Mouse (Mus musculus) c-Kit-positive CD71-negative TER-119-negative erythroid progenitor cells, embryonic 14.5 days (primary cell): ENCODE data around the gene Tfr2.

Experiments used
- DNase-seq: peaks from one replicate; pipeline ENCODE4 v3.0.0-alpha.2; 2013; ENCODE audit warnings: low read depth

Gene Tfr2

DNA sequence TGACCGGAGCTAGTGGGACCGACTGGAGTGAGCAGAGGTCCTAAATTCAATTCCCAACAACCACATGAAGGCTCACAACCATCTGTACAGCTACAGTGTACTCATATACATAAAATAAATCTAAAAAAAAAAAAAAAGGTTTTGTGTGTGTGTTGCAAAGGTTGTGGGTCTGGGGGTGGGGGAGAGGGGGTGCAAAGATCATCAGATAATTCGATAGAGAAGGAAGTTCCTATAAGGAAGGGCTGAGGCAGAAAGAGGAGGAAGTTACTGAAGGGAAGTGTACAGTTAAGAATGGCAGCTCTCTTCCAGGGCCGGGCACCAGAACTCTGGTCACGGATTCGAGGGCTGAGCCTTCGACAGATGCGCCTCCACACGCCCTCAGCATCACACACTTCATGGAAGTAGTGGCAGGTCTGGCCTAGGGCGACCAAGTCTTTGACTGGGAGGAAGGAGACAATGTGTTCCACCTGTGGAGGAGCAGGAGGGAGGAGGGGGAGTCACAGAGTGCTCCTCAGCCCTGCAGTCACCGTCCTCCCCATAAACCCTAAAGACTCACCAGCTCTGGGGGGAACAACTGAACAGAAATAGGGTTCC is 54.4 kb downstream of the Tfr2 start:
- DNase-seq = no peak

DNA sequence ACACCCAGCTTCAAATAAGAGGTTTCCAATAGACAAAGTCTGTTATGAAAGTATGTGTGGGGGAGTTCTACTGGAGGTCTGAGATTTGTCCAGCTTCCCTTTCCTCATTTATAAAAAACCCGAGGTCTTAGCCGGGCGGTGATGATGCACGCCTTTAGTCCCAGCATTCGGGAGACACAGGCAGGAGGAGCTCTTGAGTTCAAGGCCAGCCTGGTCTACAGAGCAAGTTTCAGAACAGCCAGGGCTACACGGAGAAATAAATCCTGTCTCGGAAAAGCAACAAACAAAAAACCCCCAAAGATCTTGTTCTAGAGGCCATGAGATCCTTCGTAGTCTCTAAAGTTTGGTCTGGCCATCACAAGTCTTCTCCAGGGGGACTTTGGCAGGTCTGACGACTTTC is 58.4 kb downstream of the Tfr2 start:
- no peak for DNase-seq

DNA sequence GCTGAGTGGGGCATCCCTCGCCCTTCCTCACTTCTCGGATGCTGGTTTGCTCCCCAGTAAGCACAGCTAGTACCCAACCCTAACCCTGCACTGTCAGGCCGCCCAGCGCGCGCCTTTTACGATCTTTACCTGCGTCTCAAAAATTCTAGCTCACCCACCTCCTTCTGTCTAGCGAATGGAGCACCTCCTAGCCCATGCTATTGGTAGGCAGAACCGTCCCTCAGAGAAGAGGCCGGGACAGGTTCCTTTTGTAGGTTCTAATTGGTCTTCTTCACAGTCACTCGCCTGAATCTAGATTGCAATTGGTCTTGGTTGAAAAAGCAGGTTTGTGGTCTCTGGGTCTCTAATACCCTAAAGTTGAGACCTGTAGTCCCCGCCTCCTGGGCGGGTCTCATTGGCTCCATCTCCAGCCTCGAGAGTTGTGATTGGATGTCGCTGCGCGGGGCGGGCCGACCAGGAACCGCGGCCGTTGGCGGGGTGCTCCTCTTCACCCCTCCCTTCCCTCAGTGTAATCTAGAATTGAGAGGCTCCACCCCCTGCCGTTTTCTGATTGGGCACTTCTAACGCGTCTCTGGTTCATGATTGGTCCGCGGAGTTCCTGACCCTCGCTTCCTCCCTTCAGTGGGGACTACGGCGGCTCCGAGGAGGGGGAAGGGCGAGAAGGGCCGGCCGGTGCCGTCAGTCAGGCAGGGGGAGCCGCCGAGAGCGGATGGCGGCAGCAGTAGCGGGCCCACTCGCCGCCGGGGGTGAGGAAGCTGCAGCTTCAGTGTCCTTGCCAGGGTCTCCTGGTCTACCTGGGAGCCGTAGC is 59.1 kb downstream of the Tfr2 start, which contains the start of the genes Fbxo24, Lrch4 and Gm20605:
Gene Fbxo24, minus strand, starts transcription at position 505 of the 808 bp plus-strand sequence.
Gene Lrch4, plus strand, starts transcription at position 624 of the 808 bp plus-strand sequence.
Gene Gm20605, plus strand, starts transcription at position 678 of the 808 bp plus-strand sequence.
- peak; percentile 99 for DNase-seq

DNA sequence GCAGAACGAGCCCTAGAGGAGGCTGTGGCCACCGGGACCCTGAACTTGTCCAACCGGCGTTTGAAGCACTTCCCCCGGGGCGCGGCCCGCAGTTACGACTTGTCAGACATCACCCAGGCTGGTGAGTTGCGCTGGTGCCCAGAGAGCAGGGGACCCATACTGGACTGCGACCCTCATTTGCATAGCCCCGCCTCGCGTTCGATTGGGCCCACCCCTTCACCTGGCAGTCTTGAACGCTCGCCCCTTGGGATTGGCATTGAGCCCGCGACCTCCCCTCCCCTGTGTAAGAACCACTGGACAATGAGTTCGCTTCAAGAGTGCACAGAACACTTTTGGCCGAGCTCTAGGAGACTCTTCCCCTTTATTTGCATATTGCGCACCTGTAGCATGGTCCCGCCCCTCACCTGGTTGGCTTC is 59.7 kb downstream of the Tfr2 start:
- DNase-seq = no peak

DNA sequence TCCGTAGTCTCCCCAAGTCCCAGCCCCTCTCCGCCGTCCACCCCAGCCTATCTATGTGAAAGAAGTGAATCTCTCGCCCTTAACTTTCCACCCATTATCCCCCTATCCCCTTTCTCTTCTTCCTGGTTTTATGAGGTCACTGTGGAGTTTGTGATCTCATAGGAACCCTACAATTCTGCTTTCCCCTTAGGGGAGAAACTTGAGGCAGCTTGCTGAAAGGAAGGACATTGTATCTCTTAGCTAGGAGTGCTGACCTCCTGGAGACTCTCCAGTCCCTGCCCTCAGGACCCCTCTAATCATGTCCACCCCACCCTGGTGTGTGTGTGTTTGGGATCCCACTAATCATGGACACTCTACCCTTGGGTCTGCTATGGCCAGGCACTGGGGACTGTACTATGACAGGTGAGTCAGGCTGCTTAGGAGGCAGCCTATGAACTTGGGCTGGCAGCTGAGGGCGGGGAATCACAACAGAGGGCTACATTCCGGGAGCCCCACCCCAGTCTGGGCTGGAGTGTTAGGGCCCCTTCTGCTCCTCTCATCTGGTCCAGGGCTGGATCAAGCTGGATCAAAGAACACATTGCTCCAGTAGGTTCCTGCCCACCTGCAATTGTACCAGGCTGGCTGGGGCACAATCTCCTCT is 60.4 kb downstream of the Tfr2 start:
- no peak for DNase-seq

DNA sequence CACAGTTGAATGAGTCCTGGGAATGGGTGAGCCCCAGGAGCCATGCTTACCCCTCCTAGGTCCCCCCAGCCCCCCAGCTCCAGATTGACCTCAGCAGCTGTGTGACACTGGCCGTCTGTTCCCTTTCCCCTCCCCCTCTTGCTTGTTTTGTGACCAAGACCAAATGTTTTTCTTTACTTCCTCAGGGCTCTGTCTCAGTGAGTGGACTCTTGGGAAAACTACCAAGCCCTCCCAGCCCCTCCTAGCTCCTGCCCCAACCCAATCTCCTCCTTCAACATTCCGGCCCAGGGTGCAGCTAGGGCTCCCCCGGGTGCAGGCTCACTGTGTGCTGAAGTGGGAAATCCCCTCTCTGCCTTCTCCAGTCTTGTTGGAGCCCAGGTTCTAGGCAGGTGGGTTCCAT is 61.0 kb downstream of the Tfr2 start:
- no peak for DNase-seq

DNA sequence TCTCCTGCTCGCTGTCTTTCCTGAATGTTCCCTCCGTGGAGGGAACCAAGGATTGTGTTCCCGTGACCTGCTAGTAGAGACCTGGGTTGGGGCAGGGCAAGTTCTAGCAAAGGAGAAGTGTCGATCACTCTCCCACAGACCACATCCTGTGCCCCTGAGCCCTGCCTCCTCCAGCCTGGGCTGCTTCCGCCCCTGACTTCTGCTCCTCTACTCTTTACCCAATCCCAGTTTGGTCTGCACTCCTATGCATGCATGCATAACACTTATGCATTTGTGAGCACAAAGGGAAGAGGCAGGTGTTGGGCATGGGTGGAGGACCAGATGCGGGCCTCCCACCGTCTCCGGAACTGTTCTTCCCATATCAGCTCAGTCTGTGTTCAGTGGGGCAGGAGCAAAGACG is 61.5 kb downstream of the Tfr2 start:
- no peak for DNase-seq

DNA sequence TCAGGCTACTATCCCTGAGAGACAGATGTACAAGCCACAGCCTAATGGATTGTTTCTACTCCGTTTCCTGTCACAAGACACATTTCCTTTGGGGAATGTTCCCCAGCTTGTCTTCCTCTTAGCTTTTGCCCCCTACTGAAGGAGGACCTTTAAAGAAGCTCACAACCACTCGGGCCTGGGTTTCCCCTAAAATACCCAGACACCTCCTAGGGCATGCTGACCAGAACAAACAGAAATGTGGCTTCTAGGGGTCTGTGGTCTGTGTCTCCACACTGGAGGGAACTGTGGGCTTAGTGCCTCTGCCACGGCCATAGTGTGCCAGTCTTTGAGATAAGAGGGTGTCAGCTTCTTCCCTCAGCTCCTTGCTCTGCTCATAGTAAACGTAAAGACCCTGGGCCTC is 62.0 kb downstream of the Tfr2 start:
- DNase-seq = no peak

DNA sequence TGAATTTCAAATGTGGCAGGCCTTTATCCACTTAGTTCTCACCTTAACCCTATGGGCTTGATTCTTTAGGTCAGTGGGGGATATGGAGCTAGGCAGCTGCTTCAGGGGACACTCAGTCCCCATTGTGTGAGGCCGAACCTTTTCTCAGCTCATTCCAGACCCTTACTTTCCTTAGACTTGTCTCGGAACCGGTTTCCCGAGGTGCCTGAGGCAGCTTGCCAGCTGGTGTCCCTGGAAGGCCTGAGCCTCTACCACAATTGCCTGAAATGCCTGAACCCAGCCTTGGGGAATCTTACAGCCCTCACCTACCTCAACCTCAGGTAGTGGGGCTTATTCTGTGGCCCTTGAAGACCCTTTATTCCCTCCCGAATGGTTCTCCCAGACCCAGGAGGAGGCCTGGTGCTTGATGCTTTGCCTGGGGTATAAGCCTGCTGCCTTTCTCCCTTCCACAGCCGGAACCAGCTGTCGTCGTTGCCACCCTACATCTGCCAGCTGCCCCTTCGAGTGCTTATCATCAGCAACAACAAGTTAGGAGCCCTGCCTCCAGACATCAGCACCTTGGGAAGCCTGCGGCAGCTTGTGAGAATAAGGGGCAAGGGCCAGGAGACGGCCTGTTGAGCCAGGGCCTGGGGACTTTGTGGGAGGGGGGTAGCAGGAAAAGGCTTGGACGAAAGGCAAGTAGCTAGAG is 63.9 kb downstream of the Tfr2 start:
- DNase-seq = no peak
